Mouse (Mus musculus): ENCODE data around the gene Lyz2. TPM values are rescaled to one million over a fixed set of nuclear protein-coding genes. Genes with fewer than 3 reads are reported as not detected.

The Lyz2 gene
- total RNA-seq, 2 experiments from 2014 or later, result 27,808 to 27,911 TPM

Other genes with a start within 250 kb of the Lyz2 start
- not detected in 2 replicates for gene Lrrc10, start 237.0 kb downstream of the Lyz2 start, total RNA-seq (2015)
- gene Lrrc10, start 237.0 kb downstream of the Lyz2 start, total RNA-seq (2017), result not detected in 2 replicates
- 265 and 283 TPM in 2 replicates for gene Cct2, start 218.5 kb downstream of the Lyz2 start, total RNA-seq (2015)
- 250 and 266 TPM in 2 replicates for gene Cct2, start 218.5 kb downstream of the Lyz2 start, total RNA-seq (2017)
- 22.9 and 25.0 TPM in 2 replicates for gene Frs2, start 133.8 kb downstream of the Lyz2 start, total RNA-seq (2015)
- gene Frs2, start 133.8 kb downstream of the Lyz2 start, total RNA-seq (2017), result 9.8 and 10.5 TPM in 2 replicates
- gene Yeats4, start 57.8 kb downstream of the Lyz2 start, total RNA-seq (2015), result 73.3 and 84.2 TPM in 2 replicates
- 96.5 and 100 TPM in 2 replicates for gene Yeats4, start 57.8 kb downstream of the Lyz2 start, total RNA-seq (2017)
- gene 9530003J23Rik, start 43.6 kb downstream of the Lyz2 start, total RNA-seq (2015), result not detected in 2 replicates
- not detected in 2 replicates for gene 9530003J23Rik, start 43.6 kb downstream of the Lyz2 start, total RNA-seq (2017)
- 10.3 and 15.7 TPM in 2 replicates for gene Lyz1, start 10.5 kb upstream of the Lyz2 start, total RNA-seq (2015)
- gene Lyz1, start 10.5 kb upstream of the Lyz2 start, total RNA-seq (2017), result 9.5 and 10.7 TPM in 2 replicates
- 70.3 and 88.4 TPM in 2 replicates for gene Cpsf6, start 97.7 kb upstream of the Lyz2 start, total RNA-seq (2015)
- 87.7 and 103 TPM in 2 replicates for gene Cpsf6, start 97.7 kb upstream of the Lyz2 start, total RNA-seq (2017)